Mouse (Mus musculus) erythroblast, adult 5-6 weeks (primary cell): ENCODE results near the gene Prrt2. TPM values are rescaled to one million over a fixed set of nuclear protein-coding genes. Genes with fewer than 3 reads are reported as not detected.

ENCODE experiments used
- ATAC-seq: replicated peaks from 2 replicates; pipeline ENCODE4 v1.8.0; 2016; ENCODE audit warnings: moderate number of reproducible peaks, mild to moderate bottlenecking, moderate TSS enrichment, inconsistent platforms; ENCODE audit not compliant: poor library complexity, low FRiP score, severe bottlenecking
- total RNA-seq, 2 experiments: library from RNA; stranded (forward) in 1 of 2; stranded (reverse) in 1 of 2; fragments of 150-400 nt in 1 of 2; fragments of 200-764, 138-1000 nt in 1 of 2; gene quantifications; 2 replicates each; pipeline versions ENCODE4 v1.2.3 to v1.2.4; 2015 to 2017; ENCODE audit warnings: low replicate concordance in 2 of 2

Prrt2 gene
- total RNA-seq, 2 experiments from 2014 or later = 1.5 TPM; not detected in 1

- no peak for ATAC-seq
Observed at GRCm38 (mm10) chr7:127021563-127022527, 834 bp upstream of the Prrt2 start.

DNA sequence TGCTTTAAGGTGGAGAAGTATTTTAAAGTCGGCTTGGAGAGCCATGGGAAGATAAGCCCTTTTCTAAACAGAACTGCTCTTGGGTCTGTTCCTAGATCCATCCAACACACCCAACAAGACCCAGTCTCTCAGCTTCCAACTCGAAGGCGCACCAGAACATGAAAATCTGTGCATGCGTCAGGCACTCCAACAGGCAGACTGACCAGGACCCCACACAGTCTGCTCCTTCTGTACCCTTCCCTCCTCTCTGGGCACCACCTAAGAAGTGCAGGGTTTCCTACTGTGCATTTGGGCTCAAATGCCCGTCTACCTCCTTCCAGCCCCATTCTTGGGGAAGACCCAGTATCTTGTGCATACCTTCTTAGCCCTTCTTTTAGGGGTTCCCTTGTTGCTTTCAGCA lies 520 bp downstream of the Prrt2 start:
- no peak for ATAC-seq

DNA sequence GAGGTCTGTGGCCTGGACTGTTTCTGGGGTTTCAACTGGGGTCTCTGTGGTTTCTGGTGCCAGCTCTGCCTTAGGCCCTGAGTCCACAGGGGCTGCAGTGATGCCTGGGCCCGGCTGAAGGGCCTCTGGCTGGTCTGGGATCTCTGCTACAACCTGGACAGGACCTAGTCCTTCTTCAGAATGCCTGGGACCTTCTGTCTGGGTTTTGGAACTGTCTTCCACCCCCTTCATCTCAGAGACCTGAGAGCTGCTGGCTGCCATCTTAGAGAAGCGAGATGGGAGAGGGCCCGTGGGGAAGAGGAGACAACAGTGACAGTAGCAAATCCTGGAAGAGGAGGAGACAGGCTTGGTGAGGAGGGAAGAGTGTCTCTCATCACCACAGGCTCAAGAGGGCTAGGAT lies 980 bp downstream of the Prrt2 start:
- ATAC-seq = no peak

- no peak for ATAC-seq
Observed at GRCm38 (mm10) chr7:127019306-127019960, 1.6 kb downstream of the Prrt2 start.

GRCm38 (mm10) chr7:127018416-127019305 lies 2.4 kb downstream of the Prrt2 start:
- ATAC-seq = no peak

DNA sequence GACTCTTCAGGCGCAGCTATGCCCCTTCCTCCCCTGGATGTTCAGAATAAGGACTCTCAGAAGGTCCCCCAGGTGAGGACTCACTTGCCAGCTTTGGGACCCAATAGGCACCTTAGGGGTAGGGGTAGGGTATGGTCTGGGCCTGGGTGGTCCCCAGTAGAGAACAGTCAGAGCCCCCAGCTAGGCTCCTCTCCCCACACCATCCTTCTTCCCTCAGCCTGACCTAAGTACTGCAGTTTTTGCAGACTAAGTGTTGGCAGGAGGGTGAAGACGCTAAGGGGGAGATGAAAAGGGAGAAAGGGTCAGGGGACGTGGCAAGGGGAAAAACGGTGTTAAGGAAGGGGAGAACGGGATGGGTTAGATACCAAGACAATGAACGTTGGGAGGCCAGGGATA lies 3.1 kb downstream of the Prrt2 start:
- no peak for ATAC-seq

DNA sequence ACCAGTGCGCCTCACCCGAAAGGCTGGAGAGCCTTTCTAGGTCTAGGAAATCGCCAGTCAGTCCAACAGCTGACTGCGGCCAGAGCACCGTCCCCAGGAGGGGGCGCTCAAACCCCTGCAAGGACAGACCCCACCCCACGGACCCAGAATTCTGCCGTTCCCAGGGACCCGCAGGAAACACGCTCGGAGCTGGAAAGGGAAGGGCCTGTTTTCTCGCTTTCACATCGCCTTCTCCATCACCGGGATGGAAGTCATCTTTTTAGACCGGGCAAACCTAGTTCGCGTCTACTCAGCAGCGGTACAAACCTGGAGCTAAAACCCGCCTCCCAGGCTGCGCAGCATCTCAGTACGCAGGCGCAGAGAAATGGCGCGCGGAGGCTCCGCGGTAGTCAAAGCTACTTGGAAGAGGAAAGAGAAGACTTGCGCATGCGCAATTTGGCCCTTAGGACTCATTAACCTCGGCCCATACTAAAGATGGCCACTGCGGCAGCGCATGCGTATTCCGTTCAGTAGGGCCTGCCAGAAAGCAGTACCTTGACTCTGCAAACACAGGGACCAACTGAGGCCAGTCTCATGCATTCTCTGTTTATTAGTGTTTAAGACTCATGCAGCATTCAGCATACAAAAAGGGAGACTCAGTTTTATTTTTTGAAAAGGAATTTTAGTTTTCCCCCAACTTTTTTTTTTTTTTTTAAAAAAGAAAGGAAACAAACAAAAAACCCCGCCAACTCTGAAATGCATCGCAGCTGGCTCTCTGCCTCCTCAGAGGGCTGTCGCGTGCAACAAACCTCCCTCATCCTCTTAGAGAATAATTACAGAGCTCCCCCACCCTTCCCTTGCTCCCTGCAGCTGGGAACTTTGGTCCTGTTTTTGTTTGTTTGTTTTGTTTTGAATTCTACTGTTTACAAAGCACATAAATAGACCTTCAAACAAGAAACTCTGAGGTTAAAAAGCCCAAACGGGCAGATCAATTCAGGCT lies 3.8 kb downstream of the Prrt2 start, which contains the start of gene Pagr1a:
Pagr1a (minus strand) TSS at position 382 of the 979 bp plus-strand sequence.
- ATAC-seq = peak; percentile 70

DNA sequence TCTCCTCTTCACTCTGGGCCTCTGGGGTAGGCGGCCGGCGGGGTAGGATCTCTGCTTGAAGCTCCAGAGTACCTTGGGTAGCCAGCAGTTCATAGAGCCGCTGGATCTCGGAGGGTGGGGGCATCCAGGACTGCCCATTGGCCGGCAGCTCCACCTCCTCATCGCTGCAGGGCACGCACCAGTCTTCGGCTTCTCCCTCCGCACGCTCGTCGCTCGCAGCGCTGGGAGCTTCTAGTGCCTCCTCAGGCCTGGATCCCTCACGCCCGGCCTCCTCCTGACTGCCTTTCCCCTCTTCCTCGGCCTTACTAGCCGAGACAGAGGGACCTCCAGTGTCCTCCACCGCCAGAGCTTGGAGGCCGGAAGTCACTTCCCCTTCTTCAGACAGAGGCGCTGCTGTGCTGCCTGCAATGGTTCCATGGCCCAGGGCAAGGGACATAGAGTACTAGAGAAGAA lies 4.5 kb downstream of the Prrt2 start:
- ATAC-seq = peak; percentile 66

- no peak for ATAC-seq
Observed at GRCm38 (mm10) chr7:127016481-127016485, 4.7 kb downstream of the Prrt2 start, which contains the start of gene Pagr1b. Gene Pagr1b, minus strand, starts transcription at chr7:127016484.

GRCm38 (mm10) chr7:127016081-127016480 lies 4.9 kb downstream of the Prrt2 start:
- ATAC-seq = peak; percentile 30

- no peak for ATAC-seq
Observed at GRCm38 (mm10) chr7:127014993-127015392, 6.0 kb downstream of the Prrt2 start.

DNA sequence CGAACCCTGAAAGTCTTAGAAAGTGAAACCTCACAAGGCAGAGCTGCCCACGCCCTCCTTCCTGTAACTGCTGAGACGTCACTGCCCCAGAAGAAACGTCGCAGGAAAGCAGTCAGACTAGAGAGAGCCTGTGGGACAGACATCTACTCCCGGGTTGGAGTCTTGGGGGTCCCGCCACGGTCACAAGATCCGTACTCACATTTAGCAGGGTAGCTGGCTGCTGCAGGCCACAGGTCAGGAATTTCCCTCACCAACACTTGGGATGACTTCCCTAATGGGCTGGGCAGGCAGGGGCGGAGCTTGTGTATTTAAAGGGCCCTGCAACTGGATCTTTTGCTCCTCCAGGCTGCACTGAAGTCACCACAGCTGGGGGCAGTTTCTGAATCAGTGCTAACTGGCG lies 6.7 kb downstream of the Prrt2 start, which contains the start of gene Mvp:
Mvp (minus strand) TSS at position 302 of the 400 bp plus-strand sequence.
- ATAC-seq = 0 out of 2 replicates have a peak, but pooled peaks have one; percentile 23

- ATAC-seq = no peak
Observed at GRCm38 (mm10) chr7:127013385-127013784, 7.6 kb downstream of the Prrt2 start.

GRCm38 (mm10) chr7:127012845-127013244 lies 8.2 kb downstream of the Prrt2 start:
- no peak for ATAC-seq

DNA sequence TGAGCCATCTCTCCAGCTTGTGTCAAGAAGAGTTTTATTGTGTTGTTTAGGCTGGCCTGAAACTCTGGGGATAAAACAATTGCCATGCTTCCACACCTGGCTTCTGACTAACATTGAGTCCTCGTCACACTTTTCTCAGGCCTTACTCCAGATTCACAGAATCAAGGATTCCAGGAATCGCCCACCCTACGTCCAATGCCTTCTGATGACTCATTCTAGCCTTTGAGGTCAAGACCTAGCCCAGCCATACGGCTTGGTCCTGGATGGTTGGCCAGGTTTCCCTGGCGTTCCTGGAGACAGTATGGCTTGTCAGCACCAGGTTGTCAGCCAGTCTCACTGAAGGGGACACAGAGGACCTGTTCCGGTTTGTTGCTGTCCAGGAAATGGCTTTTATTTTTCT lies 8.6 kb downstream of the Prrt2 start:
- ATAC-seq = no peak

DNA sequence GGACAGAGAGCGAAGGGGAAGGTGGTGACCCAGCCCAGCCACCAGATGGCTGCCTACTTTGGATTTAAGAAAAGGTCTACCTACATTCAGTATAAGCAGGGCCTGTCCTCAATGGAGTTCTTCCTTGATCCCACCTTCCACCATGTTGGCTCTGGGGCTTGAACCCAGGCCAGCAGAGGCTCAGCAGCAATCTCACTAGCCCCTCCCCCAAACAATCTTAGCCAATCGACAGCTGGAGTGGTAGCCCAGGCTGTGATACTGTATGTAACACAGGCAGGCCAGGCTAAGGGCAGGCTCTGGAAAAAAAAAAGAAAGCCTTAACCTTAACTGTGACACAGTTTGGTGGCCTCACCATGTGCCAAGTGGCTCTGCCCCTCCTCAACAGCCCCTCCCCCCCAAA lies 9.3 kb downstream of the Prrt2 start:
- no peak for ATAC-seq

GRCm38 (mm10) chr7:127011051-127011450 lies 10.0 kb downstream of the Prrt2 start:
- no peak for ATAC-seq

- no peak for ATAC-seq
Observed at GRCm38 (mm10) chr7:127009307-127010085, 11.5 kb downstream of the Prrt2 start.
